Mouse (Mus musculus) heart, adult 2 months (tissue): ENCODE results near the gene Stox1.
"Not testable (repeated sequence)": the region's sequence is repeated elsewhere in the genome, so short reads cannot be mapped to it uniquely, and the experiment has no call there.

Source experiments
- CTCF ChIP-seq: fragments of 200-600 bp; IDR thresholded peaks from 2 replicates; pipeline ENCODE4 v1.8.1; 2022; ENCODE audit warnings: antibody characterized with exemption, mild to moderate bottlenecking, moderate library complexity
- POLR2A ChIP-seq: fragments of 200-500 bp; IDR thresholded peaks from 2 replicates; pipeline ENCODE4 v1.6.1; 2011; ENCODE audit warnings: mild to moderate bottlenecking, low read depth, low read length, control low read depth; ENCODE audit not compliant: insufficient read depth

DNA sequence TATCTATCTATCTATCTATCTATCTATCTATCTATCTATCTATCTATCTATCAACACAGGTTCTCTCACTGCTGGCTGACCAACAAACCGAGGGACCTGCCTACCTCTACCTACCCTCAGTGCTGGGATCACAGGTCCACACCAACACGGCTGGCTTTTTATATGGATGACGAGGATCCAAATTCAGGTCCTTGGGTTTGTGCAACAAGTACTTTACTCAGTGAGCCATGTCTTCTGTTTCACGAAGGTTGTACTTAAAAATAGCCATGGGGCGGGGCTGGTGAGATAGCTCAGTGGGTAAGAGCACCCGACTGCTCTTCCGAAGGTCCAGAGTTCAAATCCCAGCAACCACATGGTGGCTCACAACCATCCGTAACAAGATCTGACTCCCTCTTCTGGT lies 5.4 kb downstream of the Stox1 start:
- TF ChIP-seq POLR2A, CTCF: not testable (repeated sequence)
